Mouse (Mus musculus) MEL (cell line): Measurements from ENCODE around the gene Fmnl2. TPM values are rescaled to one million over a fixed set of nuclear protein-coding genes. Genes with fewer than 3 reads are reported as not detected.

Experiments used
- DNase-seq: peaks from one replicate; pipeline ENCODE4 v3.0.0; 2011; ENCODE audit warnings: low read depth, low spot score
- H3K27ac ChIP-seq: 2 replicates; pipeline ENCODE4 v1.5.1; 2012; ENCODE audit warnings: low read depth, mild to moderate bottlenecking, control low read depth, low read length, moderate library complexity; ENCODE audit not compliant: control insufficient read depth
- H3K27me3 ChIP-seq, 2 experiments: fragments of 150-350 bp in 1 of 2; sonication (generic) in 1 of 2; 2 replicates each; pipeline ENCODE4 v1.6.1; 2012; ENCODE audit warnings: low read length in 2 of 2, mild to moderate bottlenecking in 2 of 2, improper control_type of control experiment in 1 of 2, moderate library complexity in 1 of 2; ENCODE audit not compliant: insufficient read depth in 2 of 2, control insufficient read depth in 1 of 2
- H3K36me3 ChIP-seq, 2 experiments: 2 replicates each; pipeline ENCODE4 v1.6.1; 2012 to 2014; ENCODE audit warnings: low read length in 2 of 2, improper control_type of control experiment in 1 of 2, inconsistent platforms in 1 of 2, mild to moderate bottlenecking in 1 of 2; ENCODE audit not compliant: insufficient read depth in 2 of 2, control insufficient read depth in 1 of 2
- H3K4me1 ChIP-seq, 2 experiments: fragments of 150-350 bp in 1 of 2; sonication (generic) in 1 of 2; 2 replicates each; pipeline ENCODE4 v1.6.1; 2012; ENCODE audit warnings: low read length in 2 of 2, improper control_type of control experiment in 1 of 2, mild to moderate bottlenecking in 1 of 2; ENCODE audit not compliant: insufficient read depth in 2 of 2, control insufficient read depth in 1 of 2
- H3K4me3 ChIP-seq, 2 experiments: fragments of 150-350 bp in 1 of 2; sonication (generic) in 1 of 2; 2 replicates each; pipeline ENCODE4 v1.5.1; 2012; ENCODE audit warnings: low read depth in 2 of 2, low read length in 2 of 2, mild to moderate bottlenecking in 2 of 2, moderate library complexity in 2 of 2, control low read depth in 1 of 2, improper control_type of control experiment in 1 of 2; ENCODE audit not compliant: control insufficient read depth in 1 of 2, insufficient read depth in 1 of 2
- H3K79me2 ChIP-seq: 2 replicates; pipeline ENCODE4 v1.6.1; 2012; ENCODE audit warnings: mild to moderate bottlenecking, low read length, moderate library complexity; ENCODE audit not compliant: control insufficient read depth, poor library complexity, insufficient read depth
- H3K9ac ChIP-seq: 2 replicates; pipeline ENCODE4 v1.6.1; 2012; ENCODE audit warnings: low read depth, mild to moderate bottlenecking, control low read depth, low read length, moderate library complexity; ENCODE audit not compliant: control insufficient read depth, poor library complexity, severe bottlenecking
- H3K9me3 ChIP-seq: fragments of 150-350 bp; sonication (generic); replicated peaks from 2 replicates; pipeline ENCODE4 v1.6.1; 2012; ENCODE audit warnings: mild to moderate bottlenecking, low read length, improper control_type of control experiment, moderate library complexity; ENCODE audit not compliant: insufficient read depth
- CHD1 ChIP-seq: IDR thresholded peaks from 2 replicates; pipeline ENCODE4 v1.6.1; 2012; ENCODE audit warnings: low read depth, mild to moderate bottlenecking, inconsistent platforms, low read length, improper control_type of control experiment
- CHD2 ChIP-seq: IDR thresholded peaks from 2 replicates; pipeline ENCODE4 v1.6.1; 2011; ENCODE audit warnings: low read length, improper control_type of control experiment
- E2F4 ChIP-seq: IDR thresholded peaks from 2 replicates; pipeline ENCODE4 v1.6.1; 2011; ENCODE audit warnings: low read depth, low read length, improper control_type of control experiment, borderline replicate concordance
- ETS1 ChIP-seq: IDR thresholded peaks from 2 replicates; pipeline ENCODE4 v1.6.1; 2012; ENCODE audit warnings: low read depth, mild to moderate bottlenecking, inconsistent platforms, low read length, improper control_type of control experiment, moderate library complexity
- GABPA ChIP-seq: IDR thresholded peaks from 2 replicates; pipeline ENCODE4 v1.6.1; 2012; ENCODE audit warnings: low read depth, mild to moderate bottlenecking, inconsistent platforms, low read length, improper control_type of control experiment, moderate library complexity
- HCFC1 ChIP-seq: IDR thresholded peaks from 2 replicates; pipeline ENCODE4 v1.6.1; 2012; ENCODE audit warnings: low read depth, mild to moderate bottlenecking, inconsistent platforms, low read length, improper control_type of control experiment, moderate library complexity
- MAFK ChIP-seq: IDR thresholded peaks from 2 replicates; pipeline ENCODE4 v1.6.1; 2011; ENCODE audit warnings: low read depth, mild to moderate bottlenecking, low read length, improper control_type of control experiment, borderline replicate concordance
- MEF2A ChIP-seq: IDR thresholded peaks from 2 replicates; pipeline ENCODE4 v1.6.1; 2014; ENCODE audit warnings: low read depth, mild to moderate bottlenecking, inconsistent platforms, low read length, improper control_type of control experiment; ENCODE audit not compliant: poor library complexity, insufficient replicate concordance, severe bottlenecking; ENCODE audit errors: extremely low read depth
- MXI1 ChIP-seq: IDR thresholded peaks from 2 replicates; pipeline ENCODE4 v1.6.1; 2011; ENCODE audit warnings: mild to moderate bottlenecking, low read depth, low read length, improper control_type of control experiment
- MYB ChIP-seq: IDR thresholded peaks from 2 replicates; pipeline ENCODE4 v1.6.1; 2011; ENCODE audit warnings: mild to moderate bottlenecking, low read depth, low read length, improper control_type of control experiment
- NELFE ChIP-seq: IDR thresholded peaks from 2 replicates; pipeline ENCODE4 v1.6.1; 2011; ENCODE audit warnings: low read depth, low read length, improper control_type of control experiment
- POLR2AphosphoS2 ChIP-seq: IDR thresholded peaks from 2 replicates; pipeline ENCODE4 v1.6.1; 2011; ENCODE audit warnings: low read length, improper control_type of control experiment
- RAD21 ChIP-seq: IDR thresholded peaks from 2 replicates; pipeline ENCODE4 v1.6.1; 2011; ENCODE audit warnings: mild to moderate bottlenecking, low read depth, low read length, improper control_type of control experiment
- RCOR1 ChIP-seq: IDR thresholded peaks from 2 replicates; pipeline ENCODE4 v1.6.1; 2012; ENCODE audit warnings: low read depth, mild to moderate bottlenecking, inconsistent platforms, low read length, improper control_type of control experiment
- SIN3A ChIP-seq: IDR thresholded peaks from 2 replicates; pipeline ENCODE4 v1.6.1; 2012; ENCODE audit warnings: low read length, improper control_type of control experiment, inconsistent platforms
- SMC3 ChIP-seq: IDR thresholded peaks from 2 replicates; pipeline ENCODE4 v1.6.1; 2011; ENCODE audit warnings: low read depth, low read length, improper control_type of control experiment
- TCF12 ChIP-seq: IDR thresholded peaks from 2 replicates; pipeline ENCODE4 v1.6.1; 2014; ENCODE audit warnings: low read depth, mild to moderate bottlenecking, inconsistent platforms, low read length, improper control_type of control experiment, moderate library complexity
- USF1 ChIP-seq: IDR thresholded peaks from 2 replicates; pipeline ENCODE4 v1.6.1; 2014; ENCODE audit warnings: low read depth, mild to moderate bottlenecking, inconsistent platforms, low read length, improper control_type of control experiment, moderate library complexity
- ZMIZ1 ChIP-seq: IDR thresholded peaks from 2 replicates; pipeline ENCODE4 v1.6.1; 2012; ENCODE audit warnings: low read depth, mild to moderate bottlenecking, inconsistent platforms, low read length, improper control_type of control experiment, moderate library complexity
- polyA plus RNA-seq, 2 experiments: library from polyadenylated mRNA; stranded (reverse) in 1 of 2; unstranded in 1 of 2; fragments of >175 nt in 1 of 2; fragments of >200 nt in 1 of 2; gene quantifications; 2 replicates each; pipeline versions ENCODE4 v1.2.1 to v1.2.4; 2012; ENCODE audit warnings: low replicate concordance in 2 of 2, low read depth in 1 of 2; ENCODE audit not compliant: insufficient read length in 2 of 2, insufficient read depth in 1 of 2, missing spikeins in 1 of 2
- total RNA-seq: library from RNA; depleted of rRNA; stranded (reverse); fragments of 300-350 nt; gene quantifications from 2 replicates; pipeline ENCODE4 v1.2.3, GENCODE M21; 2012

The Fmnl2 gene
- total and polyA plus RNA-seq, 3 experiments = not detected

- Histone ChIP-seq H3K4me1 (no peaks in the 10 kb centered on the region), H3K36me3 (no peaks in the 10 kb centered on the region), H3K9me3 (no peaks in the 10 kb centered on the region), H3K9ac (no peak overlapping the region), H3K79me2 (no peaks in the 10 kb centered on the region), H3K4me3 (no peak overlapping the region), H3K27ac (no peak overlapping the region), H3K27me3 (no peaks in the 10 kb centered on the region)
- peak; percentile 1 for DNase-seq
- TF ChIP-seq RCOR1 (no peak), POLR2AphosphoS2 (no peak), E2F4 (no peak), ZMIZ1 (no peak), CHD1 (no peak), GABPA (no peak), HCFC1 (no peak), MEF2A (no peak), MAFK (no peak), RAD21 (no peak)
Measured at GRCm38 (mm10) chr2:52894983-52895621, 37.4 kb downstream of the Fmnl2 start.

DNA sequence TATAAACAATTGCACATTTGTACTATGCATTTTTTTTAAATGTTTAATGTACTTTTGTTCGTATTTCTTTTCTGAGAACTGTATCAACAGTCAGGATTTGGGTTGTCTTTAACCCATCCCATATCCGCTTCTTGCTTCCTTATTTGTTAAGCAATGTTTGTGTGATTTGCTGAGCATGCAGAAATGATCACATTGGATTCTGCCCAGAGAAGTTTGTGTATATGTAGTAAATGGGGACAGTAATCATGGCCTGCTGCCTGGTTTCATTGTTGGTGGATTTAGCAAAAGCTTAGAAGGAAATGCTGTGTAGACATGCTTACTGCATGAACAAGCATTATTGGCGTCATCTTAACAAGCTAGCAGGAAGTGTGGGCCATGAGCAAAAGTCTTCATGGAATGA is 39.3 kb downstream of the Fmnl2 start:
- Histone ChIP-seq H3K9ac (no peak overlapping the region), H3K79me2 (no peaks in the 10 kb centered on the region), H3K36me3 (no peaks in the 10 kb centered on the region), H3K4me3 (no peak overlapping the region), H3K27ac (no peak overlapping the region), H3K4me1 (no peaks in the 10 kb centered on the region), H3K27me3 (no peaks in the 10 kb centered on the region), H3K9me3 (no peaks in the 10 kb centered on the region)
- TF ChIP-seq SMC3 = no peak
- no peak for DNase-seq

DNA sequence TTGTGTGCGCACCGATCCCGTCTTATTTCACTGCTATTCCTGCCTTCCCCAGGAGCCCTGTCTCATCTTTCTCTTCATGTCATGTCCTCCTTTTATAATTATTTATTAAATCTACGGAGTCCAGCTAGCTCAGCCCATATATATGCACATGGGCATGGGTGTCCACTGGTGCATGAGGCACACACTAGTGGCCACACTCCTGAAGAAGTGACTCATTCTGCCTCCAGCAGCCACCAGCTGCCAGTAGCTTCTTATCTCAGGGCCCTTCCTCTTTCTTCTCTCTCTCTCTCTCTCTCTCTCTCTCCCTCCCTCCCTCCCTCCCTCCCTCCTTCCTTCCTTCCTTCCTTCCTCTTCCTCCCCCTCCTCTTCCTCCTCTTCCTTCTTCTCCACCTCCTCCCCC is 43.1 kb downstream of the Fmnl2 start:
- no peak for TF ChIP-seq TCF12
- TF ChIP-seq MAFK = no peak
- TF ChIP-seq SMC3 = no peak
- TF ChIP-seq RAD21 = no peak
- TF ChIP-seq RCOR1 = no peak
- TF ChIP-seq NELFE = no peak
- TF ChIP-seq ETS1 = no peak
- no peak for TF ChIP-seq SIN3A
- no peak for TF ChIP-seq MXI1
- no peak for TF ChIP-seq ZMIZ1
- no peak for TF ChIP-seq CHD2
- TF ChIP-seq POLR2AphosphoS2 = no peak
- no peak for TF ChIP-seq GABPA
- TF ChIP-seq MYB = no peak
- TF ChIP-seq USF1 = no peak
- Histone ChIP-seq H3K9me3 (no peaks in the 10 kb centered on the region), H3K27ac (no peak overlapping the region), H3K27me3 (no peaks in the 10 kb centered on the region), H3K4me1 (no peaks in the 10 kb centered on the region), H3K9ac (no peak overlapping the region), H3K4me3 (no peak overlapping the region), H3K36me3 (no peaks in the 10 kb centered on the region), H3K79me2 (no peaks in the 10 kb centered on the region)
- peak; percentile 2 for DNase-seq
